Mouse (Mus musculus) erythroblast, embryonic 14.5 days (primary cell): Measurements from ENCODE around the gene Acod1.

Experiments used
- GATA1 ChIP-seq: IDR thresholded peaks from 2 replicates; pipeline ENCODE4 v1.6.1; 2012; ENCODE audit warnings: low read length, inconsistent platforms, mixed read lengths
- TAL1 ChIP-seq: IDR thresholded peaks from 3 replicates; pipeline ENCODE4 v1.6.1; 2012; ENCODE audit warnings: low read length, inconsistent platforms, mixed read lengths

DNA sequence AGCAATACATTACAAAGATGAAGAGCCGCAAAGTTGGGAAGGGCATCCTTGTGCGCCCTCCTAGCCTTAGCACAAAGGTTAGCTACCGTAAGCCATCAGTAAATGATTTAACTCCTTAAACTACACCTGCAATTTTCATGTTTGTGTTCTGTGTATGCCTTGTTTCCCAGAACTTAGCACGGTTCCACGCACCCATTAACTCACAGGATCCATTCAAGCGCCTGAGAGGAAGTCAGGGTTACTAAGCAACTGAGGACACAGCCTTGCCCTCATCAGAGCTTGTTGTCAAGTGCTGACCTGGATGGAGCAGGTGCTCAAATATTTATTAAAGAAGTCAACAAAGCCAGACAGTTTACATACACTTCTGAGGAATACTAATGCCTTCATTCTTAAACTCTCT, 55.5 kb downstream of the Acod1 start:
- TF ChIP-seq TAL1 (no peak), GATA1 (no peak)
